Mouse (Mus musculus) 3T3-L1 (cell line): ENCODE data around the gene Fam13a.

Experiments used
- DNase-seq: peaks from one replicate; pipeline ENCODE4 v3.0.0-alpha.2; 2015; ENCODE audit warnings: low read depth, low spot score

The Fam13a gene

DNA sequence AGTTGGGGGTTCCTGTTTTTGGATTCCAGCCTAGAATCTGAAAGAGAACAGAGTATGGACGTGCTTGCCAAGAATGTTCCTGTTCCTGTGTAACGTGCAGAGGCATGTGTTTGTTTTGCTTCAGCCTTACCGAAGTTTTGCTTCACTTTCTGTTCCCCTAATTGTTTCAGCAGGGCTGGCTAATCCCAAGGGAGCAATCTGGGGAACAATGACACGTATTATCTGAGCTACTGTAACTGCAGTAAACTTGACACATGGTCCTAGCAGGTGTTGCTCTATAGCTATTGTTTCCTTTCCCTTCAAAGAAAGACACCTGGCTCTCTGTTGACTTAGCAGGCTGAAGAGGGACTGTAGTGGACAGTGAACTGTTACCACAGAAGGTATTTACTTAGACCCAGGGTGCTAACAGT is 25.3 kb downstream of the Fam13a start:
- DNase-seq = no peak

DNA sequence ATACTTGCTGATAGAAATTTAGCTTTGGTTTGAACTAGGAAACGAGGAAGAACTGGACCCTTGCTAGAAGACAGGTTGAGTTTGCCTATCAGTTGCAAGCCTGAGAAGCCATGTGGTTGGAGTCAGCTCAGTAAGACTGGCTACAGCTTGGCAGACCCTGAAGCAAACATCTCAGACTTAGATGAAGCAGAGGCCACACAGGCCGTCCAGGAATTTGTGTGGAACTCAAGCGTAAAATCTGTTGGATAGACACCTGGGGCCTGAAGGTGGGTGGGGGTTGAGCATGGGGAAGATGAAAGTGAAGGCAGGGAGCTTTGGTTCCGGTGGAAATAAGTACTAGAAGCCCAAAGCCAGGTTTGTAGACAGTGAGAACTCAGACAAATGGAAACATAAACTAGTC is 25.8 kb downstream of the Fam13a start:
- DNase-seq = no peak

DNA sequence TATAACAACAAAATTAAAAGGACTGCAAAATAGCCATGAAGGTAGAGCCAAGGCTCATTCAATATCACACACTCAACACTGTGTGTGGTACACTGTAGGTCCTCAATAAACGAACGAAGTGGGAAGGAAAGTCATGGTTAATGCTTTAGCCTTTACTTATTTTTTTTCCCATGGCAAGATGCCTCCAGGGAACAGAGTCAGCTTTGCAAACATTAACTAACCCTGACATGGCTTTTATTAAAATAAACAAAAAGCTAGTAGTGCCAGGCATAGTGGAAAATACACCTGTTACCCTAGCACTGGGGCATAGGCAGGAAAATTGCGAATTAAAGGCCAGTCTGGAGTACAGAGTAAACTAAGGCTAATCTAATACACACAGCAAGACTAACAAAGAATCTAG is 35.2 kb downstream of the Fam13a start:
- DNase-seq = no peak

DNA sequence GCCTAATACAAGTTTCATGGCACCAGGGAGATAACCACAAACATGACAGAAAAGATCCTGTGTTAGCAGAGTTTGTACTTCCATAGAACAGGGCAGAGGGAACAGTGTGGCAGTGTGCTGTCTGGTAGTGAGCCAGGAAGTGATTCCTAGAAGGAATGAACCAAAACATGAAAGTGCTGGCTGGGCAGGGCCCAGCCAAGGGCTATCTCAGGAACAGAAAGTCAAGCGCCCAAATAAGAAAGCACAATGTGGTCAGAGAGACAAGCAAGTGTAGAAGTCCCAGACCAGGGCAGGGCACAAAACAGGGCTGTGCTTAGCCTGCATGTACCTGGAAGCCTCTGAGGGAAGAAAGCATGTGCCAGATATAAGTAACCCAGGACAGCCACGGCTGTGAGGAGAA is 35.6 kb downstream of the Fam13a start:
- DNase-seq = no peak

DNA sequence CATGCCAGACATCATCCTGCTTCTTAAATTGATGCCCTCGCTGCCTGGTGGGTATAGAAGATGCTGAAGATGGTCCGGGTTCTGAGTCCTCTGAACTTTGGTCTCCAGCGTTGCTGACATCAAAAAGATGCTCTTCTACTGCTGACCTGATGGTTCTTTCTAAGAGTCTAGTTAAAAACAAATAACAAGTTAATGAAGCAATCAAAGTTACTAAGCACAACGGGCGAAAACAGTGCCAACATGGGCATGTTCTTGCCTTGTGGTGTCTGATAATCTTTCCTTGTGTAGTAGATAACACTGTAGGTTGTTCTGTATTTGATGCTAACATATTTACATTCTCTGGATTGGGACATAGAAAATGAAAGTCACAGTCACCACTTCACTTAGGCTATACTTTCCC is 37.2 kb downstream of the Fam13a start:
- no peak for DNase-seq

DNA sequence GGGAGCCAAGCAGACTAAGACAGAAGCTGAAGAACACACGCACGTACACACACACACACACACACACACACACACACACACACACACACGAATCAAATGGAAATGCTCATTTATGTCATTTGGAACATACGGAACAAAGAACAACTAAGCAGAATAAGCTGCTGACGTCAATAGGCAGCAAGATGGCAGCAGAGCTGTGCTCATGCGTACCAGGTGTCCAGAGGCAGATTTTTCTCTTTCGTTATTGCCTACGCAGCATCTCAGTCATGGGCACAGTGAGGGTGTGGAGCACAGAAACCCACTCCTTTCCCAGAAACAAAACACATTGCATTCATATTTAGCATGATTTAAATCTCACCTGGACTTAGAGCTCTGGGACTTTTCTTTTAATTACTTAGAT is 39.2 kb downstream of the Fam13a start:
- no peak for DNase-seq

DNA sequence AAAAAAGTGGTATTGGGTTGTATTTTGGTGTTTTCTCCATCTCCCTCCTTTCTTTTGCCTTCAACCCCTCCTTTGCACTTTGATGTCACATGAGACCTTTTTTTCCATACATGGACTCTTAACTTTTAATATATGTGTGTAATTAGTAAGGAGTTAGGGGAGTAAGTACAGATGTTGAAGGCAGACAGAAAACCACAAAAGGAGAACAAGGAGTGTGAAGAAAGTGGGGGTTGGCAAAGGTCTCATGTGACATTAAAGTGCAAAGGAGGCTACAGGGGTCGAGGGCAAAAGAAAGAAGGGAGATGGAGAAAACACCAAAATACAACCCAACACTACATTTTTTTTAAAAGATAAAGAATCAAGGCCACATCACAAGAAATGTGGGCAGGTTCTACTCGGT is 49.1 kb downstream of the Fam13a start:
- DNase-seq = no peak

DNA sequence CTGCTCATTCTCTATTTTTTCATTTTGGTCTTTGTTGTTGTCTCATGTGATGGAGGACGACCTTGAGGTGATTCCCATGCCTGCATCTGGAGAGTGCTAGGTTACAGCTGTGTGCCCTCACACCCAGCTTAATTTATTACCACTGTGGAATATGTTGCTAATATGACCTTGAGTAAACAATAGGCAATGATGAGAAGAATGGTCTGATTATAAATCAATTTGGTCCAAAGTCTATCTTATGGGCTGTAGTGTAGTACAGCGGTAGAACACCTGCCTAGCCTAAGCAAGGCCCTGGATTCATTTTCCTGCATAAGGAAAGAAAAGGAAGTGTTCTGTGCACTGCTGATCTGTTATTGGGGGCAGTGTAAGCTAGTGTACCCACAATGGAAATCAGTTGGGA is 49.9 kb downstream of the Fam13a start:
- DNase-seq = no peak

DNA sequence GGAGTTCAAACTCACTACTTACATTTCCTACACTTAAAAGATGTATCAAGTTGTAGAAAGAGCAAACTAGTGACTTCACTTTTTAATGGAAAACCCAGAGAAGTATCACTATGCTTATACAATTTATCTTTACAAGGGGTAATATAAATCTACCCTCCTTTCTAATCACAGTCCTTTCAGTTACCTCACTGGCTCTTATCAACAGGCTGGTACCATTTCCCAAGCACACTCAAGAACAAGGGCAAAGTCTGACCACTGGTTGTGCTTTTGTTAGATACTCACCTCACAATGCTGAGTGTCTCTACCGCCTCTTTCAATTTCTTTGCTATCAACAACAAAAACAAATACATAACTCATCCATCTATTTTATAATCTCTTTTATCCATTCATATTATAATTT is 51.5 kb downstream of the Fam13a start:
- no peak for DNase-seq

DNA sequence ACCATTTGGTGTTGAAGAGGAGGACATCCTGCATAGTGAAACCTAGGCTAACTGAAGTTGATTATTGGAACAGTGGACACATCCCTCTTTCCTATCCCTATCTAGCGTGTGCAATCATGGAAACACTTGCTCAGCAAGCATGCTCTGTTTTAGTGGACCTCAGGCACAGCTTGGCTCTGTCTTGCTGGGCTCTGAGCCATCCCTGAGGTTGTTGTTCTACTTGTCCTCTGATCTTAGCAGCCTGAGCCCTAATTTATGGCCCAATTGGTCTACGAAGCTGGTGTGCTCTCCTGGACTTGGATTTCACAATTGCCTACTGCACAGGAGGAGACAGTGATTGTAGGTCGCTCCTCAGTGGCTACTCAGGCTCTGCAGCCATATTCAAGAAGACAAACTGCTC is 56.1 kb downstream of the Fam13a start:
- peak; percentile 29 for DNase-seq

DNA sequence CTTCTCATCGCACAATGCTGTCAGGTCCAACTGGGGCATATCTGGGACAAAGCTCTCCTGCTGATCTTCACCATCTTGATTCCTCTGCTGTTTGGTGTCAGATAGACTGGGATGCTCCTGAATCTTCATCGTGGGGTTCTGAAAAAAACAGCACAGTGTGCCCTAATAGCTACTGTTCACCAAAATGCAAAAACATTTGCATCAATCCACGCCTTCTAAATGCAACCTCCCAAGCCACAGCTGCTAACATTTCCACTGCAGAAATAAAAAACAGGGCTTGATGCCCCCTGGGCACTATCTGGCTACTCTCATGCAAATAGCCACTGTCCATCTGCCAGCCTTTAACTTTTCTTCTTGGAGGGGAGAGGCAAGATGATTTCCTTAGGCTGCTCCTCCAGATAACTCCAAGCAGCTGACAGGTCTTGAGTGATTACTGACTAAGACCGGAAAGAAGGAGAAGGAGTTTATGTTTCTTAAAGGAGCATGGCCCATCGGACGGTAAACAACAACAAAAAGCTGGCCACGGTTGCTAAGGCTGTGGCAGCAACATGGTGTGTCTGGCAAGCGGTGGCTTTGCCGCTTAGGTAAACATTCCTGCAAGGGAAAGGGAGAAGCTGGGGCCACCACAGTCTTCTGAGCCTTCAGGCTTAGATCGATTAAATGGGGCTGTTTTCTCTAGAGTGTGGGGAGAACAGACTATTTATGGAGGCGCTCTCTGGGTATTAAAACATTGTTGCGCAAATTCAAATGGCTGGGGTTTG is 59.1 kb downstream of the Fam13a start:
- DNase-seq = no peak

DNA sequence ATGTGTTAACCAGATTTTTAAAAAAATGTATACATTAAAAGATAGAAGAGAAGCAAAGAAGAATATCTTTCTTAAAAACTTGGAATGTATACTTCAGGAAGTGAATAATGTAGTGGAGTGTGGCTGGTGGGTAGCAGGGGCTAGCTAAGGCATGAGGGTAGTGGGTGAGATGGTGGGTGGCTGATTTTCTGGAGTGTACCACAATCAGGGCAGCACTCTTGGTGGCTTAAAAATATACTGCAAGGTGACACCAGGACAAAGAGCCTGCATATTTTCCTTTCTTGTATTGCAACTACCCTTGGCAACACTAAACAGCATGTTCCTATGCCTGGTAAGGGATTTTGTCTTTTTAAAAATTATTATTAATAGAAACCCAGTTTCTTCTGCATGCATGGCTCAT is 59.8 kb downstream of the Fam13a start:
- no peak for DNase-seq

DNA sequence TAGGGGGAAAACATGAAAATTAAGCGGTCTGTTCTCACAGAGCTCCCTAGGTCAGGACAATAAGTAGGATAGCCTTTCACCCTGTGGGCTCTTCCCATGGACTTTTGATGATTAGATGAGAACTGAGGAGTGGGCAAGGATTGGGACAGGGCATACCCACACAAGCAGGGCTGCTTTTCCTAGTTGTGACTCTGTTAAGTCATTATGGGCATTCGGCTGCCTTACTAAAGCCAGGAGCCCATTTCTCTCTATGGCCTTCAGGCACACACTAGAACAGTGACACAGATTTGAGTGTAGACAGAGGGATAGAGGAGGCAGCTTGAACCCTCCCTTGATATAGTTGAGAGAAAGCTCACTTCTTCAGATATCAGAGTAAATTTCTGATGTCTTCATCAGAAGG is 60.3 kb downstream of the Fam13a start:
- no peak for DNase-seq

DNA sequence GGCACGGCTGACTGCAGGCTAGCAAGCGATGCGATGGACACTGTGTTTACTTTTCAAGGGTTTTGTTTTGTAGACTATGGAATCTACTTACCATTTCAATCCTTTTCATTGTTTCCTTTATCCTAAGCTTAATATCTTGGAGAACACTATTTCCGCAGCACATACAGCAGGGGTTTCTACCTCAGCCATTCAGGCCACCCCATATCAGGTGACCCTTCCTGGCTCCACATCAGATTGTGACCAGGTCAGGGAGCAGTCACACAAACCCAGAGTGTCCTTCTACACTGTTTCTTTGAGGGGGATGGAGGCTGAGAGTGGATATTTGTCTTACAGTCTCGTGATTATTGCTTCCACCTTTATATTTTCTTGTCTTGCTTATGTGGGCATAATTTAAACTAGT is 61.7 kb downstream of the Fam13a start:
- DNase-seq = no peak

DNA sequence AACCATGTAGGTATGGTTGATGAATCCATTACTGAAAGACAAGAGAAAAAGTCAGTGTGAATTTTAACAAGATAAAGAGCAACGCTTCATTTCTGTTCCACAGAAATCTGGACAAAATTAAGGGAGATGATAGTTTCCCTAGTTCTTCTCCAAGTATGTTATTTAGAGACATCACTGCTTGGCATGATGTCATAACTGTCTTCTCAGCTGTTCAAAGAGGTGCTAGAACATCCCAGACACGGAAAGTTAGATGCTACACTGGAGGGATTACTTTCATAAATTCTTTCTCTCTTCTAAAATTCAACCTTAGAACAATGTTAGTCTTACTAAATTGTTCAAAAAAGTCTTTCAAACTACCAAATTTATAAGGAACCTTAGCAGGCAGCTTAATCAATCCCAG is 63.8 kb downstream of the Fam13a start:
- DNase-seq = no peak

DNA sequence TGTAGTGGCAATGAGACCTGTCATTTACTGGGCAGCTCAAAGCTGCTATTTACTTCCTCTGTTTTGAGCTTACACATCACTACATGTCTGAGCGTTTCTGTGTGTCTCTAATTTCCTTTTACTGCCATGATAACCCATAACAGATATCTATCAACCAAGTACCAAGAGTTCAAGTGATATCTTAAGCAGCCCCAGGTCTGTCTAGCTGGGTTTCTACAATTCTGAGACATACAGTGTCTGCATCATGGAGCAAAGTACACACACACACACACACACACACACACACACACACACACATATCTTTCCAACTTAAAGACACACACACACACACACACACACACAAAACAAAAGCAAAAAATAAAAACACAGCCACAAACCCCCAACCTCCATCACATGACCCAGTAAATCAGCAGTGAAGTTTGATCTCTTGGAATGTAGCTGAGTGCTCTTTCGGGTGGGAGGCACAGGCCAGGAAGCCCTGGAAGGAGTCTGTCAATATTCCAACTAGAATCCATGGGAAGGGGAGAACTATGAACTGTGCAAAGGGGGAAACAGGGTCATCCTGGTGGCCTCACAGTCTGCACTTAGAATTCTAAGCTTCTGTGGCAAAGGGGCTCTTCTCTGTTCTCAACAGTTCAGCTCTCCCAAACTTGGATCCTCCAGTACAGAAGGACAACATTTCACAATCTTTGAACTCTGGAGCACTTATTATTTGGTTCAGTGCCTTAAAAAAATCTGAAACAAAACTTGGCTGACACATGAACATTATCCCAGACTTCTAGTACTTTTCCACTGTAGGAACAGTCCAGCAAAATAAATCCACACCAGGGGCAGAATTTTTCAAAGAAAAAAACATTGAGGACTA is 73.0 kb downstream of the Fam13a start:
- DNase-seq = peak; percentile 72

DNA sequence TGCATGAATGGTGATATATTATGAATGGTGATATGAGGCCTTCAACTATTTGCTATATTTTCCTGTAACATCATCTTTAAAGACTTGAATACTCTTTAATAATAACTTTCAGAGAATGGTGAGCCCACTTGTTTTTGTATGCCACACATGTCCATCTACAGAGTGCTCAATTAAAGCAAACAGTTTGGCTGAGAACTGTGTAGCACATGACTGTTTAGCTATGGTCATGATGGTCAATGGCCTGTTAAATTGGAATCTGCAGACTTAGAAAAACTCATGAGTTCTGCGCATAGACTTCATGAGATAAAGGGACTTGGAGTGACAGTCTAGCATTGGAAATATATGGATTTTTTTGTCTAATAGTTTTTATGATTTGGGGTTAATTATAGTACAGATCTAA is 73.9 kb downstream of the Fam13a start:
- no peak for DNase-seq

DNA sequence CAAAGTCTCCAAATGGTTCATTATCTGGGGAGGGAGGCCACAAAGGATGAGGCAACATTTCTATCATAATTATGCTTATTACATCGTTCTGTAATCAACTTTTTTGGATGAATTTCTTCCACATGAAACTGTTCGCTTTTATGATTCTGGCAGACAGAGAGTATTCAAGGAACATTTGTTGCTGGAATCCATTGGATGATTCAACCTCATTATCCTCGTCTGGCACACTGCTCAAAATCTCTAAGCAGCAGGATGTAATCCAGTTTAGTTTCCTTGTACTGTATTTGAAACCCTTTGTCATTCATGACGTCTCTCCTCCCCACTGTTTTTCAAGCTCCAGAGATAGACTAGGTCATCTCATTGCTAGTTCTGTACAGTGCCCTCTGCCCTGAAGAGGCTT is 77.5 kb downstream of the Fam13a start:
- no peak for DNase-seq

DNA sequence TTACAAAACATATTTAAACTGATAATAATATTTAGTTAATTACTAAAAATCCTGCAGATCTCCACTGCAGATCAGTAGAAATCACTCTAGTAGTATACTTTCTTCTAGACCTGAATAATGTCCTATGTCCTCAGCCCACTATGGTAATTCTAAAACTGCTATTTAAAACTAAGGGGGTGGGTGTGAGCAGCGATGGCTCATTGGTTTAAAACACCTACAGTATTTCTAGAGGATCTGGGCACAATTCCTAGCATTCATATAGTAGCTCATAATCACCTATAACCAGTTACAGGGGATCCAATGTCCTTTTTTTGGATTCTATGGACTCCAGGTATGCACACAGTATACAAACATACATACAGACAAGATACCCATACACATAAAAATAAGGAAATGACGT is 78.1 kb downstream of the Fam13a start:
- DNase-seq = no peak

DNA sequence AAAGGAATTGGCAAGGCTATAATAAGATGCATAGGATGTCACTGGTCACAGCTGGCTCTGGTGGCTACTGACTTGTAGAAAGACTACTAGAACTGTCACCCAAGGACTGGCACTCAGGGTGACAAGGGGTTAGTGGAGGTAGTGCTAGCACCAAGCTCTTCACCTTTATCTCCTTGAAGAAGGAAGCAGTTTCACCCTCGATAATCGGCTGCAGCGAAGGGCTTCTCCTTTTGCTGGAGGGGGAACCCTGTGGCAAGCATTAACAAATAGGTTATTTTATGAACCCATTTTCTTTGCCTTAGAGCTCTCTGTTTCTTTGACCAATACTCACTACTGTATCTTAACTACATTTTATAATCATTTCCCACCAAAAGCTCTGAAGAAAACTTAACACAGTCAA is 80.4 kb downstream of the Fam13a start:
- DNase-seq = no peak

DNA sequence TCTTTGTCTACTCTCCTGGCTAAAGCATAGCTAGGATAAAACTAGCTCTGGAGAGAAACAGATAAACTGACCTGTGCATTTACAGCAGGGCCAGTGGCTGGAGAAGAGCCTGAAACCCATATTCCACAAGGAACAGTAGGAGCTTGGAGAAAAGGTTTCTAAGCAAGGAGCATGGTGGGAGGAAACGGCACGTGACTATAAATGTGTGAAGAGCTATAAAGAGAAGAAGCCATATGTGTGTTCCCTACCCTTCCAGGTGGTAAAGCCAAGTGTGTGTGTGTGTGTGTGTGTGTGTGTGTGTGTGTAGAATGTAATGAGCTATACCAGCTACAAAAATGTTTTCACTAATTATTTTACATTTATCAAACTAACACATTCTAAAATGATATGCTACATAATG is 82.1 kb downstream of the Fam13a start:
- no peak for DNase-seq

DNA sequence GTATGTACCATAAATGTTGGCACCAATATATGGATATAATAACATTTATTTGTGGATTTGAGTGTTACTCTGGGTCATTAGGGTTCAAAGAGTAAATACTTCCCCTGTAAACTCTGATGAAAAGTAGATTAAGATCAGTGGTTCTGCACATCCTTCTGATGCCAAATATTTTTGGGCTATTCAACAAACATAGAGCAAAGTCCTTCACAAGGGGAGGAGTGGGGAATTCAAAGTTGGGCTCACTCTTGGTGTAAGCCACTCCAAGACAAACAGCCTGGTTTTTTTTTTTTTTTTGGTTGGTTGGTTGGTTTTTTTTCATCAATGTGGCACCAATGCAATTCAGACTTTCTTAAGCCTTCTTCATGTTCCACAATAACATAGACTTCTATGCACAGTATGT is 86.6 kb downstream of the Fam13a start:
- no peak for DNase-seq

DNA sequence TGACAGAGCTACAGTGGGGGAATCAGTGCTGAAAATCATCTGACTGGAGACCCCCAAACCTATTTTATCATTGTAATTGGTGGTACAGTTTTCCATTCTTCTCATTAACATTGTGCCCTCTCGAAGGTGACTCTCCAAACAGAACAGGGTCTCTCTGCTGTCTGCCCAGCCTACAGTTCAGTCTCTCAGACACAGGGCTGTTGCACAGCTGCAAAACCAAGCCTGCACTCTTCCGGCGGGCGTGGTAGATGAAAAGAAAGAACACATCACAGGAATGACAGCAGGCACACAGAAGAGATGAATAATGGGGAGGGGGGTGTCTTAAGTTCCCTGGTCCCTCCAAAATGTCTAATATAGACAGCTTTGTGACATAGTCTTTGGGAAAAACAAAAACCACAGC is 90.2 kb downstream of the Fam13a start:
- DNase-seq = no peak
